Mouse (Mus musculus) urinary bladder, postnatal 36 days (tissue): ENCODE measurements at regions not wholly inside any gene's neighbourhood (a gene's known extent, or its start where the extent isn't known, plus 50 kb on each side); places are given as distances from the start of the nearest gene placed in this dataset.

ENCODE experiments used
- DNase-seq, 2 experiments: peaks; one replicate each; pipeline ENCODE4 v3.0.0; 2022; ENCODE audit warnings: low spot score in 2 of 2, mixed read lengths in 1 of 2

DNA sequence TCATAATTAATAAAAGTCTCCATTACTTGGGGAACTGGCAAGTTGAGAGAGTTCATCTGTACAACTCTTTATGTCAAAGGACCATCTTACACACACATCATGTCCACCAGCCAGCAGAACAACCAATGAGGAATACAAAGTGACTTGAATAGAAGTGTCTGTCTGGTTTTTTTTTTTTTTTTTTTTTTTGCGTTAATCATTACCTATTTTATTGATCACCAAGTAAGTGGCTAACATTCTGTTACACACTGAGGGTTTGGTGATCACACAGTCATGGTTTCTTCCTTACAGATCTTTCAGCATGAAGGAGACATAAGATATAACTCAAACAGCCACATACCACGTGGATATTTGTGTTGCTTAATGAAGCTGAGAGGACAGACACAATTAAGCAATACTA lies 147.6 kb upstream of the Adamts3 start:
- no peak for DNase-seq

DNA sequence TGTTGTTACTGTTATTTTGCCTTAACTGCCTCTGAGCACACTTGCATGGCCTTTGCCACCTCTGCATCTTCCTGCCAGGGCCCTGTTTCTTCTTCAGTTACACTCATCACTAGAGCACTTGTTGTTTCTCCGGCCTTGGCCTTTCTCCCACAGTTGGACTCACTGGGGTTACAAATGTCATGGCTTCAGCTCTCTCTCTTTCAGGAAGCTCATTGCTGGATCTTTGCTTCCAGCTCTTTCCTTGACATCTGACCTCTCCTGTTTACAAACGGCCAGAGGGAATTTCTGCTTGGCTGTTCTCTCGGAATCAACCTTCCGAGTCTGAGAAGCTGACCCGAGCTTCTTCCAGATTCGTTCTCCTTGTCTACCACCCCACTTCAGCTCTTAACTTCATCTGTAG lies 146.6 kb upstream of the Adamts3 start:
- DNase-seq: peak; percentile 6 to 33

DNA sequence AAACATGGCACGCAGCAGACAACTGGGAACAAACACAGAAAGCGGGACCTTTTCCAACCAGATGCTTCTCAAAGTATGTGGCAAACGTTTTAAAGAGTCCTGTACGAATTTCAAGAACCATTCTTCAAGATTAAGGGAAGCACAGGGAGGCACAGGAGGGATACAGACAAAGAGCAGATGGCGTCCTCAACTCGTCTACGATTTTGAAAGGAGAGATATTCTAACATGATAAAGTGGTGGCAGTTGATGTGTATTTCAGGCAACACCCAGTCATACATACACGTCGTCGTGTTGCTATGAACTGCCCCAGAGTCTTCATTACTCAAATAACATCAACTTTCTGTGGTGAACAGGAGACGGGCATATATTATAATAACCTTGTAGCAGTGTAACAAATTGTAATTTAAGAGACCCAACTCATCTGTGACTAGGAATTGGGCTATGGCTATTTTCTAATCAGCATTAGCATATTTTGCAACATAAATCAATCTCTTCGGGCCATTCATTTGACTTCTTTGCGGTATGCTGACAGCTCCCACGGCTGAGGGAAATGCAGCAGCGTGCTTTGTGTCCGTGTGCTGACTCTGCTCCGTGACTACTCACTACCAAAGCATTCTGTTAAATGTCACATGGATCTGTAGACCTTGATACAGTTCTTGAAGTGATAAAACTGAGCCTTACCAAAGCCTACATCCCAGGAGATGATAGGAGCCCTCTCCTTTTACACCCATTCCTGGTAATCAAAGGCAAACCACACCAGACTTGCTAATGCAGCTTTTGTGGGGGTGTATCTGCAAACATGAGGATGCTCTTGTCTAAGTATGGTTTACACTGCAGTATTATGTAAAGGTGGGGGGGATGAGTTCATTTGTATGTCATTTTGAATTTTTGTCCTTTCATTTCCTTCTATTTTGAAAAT lies 144.0 kb upstream of the Adamts3 start:
- DNase-seq: no peak

DNA sequence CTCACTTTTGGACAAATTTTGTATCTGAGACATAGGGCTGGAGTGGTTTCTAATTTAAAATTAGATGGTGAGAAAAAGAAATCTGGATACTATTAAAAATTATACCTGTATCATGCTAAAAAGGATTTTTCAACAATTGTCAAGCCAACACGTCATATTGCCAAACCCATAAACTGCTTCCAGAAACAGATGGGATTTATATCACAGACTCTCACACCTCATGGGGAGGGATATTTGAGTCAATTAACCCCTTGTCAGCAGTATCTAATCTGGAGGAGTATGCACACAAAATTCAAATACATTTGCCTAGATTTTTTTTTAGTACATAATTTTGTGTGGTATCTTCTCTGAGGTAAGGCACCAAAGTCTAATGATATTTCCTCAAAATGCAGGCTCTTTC lies 138.3 kb upstream of the Adamts3 start:
- no peak for DNase-seq

DNA sequence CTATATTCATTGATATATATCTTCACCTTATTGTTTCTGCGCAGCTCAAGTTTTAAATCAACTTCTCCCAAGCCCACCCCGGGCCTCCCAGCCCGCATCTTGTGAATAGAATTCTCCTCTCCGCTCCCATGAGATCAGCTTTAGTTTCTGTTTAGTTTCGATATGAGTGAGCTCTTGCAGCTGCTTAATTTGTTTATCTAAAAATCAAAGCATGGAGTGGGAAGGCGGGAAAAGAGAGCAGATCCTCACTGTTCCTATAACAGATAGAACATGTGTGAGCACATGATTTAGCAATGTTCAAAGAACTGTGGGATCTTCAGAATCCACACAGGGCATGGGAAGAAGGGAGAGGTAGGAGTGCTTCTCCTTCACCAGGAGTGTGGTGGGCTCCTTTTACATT lies 117.6 kb upstream of the Adamts3 start:
- DNase-seq: no peak

DNA sequence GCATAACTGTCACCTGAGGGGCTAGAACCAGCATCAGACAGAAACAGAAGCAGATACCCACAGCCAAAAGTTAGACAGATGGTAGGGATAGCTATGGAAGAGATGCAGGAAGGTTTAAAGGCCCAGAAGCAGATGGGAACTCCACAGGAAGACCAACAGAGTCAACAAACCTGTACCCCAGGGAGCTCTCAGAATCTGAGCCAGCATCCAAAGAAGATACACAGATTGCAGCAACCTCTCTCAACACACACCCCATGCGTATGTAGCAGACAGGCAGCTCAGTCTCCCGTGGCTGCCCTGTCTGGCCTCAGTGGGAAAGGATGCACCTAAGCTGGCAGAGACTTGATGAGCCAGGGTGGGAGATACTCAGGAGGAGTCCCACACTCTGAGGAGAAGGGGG lies 108.4 kb upstream of the Adamts3 start:
- no peak for DNase-seq

DNA sequence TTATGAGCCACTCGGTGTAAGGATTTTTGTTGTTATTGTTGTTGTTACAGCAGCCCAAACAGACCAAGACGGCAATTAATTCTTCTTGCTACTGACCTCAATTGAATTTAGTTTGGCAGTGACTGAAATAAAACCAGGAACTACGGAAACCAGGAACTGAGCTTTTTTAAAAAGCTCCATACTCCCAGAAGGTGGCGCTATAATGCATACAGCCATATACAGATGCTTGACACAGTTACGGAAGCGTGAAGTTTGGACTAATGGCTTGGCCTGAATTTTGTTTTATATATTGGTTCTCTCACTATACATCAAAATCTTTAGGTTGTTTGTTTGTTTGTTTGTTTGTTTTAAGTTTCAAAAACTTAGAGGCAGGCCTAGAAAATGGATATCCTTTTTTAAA lies 98.5 kb upstream of the Adamts3 start:
- DNase-seq: no peak

DNA sequence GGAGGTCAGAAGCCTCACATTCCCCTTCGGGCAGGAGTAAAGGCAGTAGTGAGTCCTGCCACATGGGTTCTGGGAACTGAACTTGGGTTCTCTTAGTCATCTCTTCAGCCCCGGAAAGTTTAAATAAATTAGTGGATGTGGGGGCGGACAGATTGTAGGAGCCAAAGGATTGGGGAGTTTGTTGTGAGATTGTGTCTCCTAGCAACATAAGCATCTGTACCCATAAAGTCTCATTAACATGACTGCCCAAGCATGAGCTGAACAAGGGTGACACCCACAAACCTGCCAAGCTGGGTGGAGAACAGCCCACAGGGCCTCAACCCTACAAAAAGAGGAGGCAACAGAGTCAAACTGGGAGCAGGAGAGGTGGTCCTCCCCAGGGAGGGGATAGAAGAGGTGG lies 97.1 kb upstream of the Adamts3 start:
- no peak for DNase-seq

DNA sequence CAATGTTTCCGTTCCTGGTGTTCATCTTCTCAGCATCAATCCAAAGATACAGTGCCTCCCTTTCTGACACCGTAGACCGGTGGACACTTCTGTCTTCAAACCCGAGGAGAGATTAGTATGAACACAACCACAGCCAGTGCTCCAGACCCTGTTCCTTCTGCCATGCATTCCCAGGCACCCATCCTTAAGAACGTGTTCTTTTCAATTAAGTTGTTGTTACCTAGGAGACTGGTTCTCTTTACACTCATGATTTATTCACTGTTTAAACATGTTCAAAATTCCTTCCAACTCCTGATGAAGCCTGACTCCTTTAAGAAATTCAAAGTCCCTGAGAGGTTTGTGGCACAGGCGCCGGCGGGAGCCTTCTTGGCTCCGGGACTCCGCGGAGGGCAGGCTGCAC lies 69.5 kb upstream of the Adamts3 start:
- no peak for DNase-seq

DNA sequence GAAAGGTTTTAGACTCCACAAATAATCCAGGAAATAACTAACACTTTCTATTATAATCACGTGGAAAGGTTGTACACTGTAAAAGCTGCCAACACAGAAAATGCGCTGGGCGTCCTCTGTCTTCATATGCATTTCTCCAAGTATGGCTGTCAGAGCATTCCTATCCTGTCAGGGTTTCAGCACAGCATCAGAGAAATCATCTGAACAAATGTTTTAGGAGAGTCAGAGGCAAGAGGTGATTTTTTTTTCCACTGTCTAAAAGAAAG lies 62.5 kb upstream of the Adamts3 start:
- no peak for DNase-seq

DNA sequence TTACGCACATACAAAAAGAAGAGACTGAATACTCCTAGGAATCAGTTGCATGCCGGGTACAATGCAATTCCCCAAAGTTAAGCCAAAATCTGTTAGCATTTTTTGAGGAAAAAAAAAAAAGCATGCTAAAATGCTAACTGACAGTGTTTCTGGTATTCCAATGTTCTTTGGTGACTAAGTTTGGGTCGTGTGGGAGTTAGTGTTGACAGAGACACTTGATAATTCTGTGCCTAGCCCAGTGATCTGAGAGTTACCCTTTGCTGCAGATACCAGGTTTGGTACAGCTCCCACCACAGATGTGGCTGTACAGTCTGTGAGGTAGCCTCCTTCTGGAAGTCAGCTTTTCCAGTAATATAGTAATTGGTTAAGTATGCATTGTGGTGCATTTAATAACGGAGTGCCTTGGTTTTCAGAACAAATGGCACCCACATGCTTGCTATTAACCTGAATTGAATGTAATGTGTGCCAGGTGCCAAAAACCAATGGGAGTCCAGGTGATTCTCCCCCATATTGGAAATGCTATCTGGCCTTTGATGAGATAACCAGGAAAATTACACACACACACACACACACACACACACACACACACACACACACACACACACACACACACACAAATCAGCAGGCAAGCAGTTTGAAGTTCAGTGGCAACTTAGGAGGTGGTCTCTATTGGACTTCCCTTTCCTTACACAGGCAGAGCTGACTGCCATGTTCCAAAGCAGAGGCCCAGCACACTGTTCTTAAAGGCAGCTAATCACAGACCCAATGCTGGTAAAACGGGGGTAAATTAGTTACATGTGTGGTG lies 61.9 kb upstream of the Adamts3 start:
- DNase-seq: no peak

DNA sequence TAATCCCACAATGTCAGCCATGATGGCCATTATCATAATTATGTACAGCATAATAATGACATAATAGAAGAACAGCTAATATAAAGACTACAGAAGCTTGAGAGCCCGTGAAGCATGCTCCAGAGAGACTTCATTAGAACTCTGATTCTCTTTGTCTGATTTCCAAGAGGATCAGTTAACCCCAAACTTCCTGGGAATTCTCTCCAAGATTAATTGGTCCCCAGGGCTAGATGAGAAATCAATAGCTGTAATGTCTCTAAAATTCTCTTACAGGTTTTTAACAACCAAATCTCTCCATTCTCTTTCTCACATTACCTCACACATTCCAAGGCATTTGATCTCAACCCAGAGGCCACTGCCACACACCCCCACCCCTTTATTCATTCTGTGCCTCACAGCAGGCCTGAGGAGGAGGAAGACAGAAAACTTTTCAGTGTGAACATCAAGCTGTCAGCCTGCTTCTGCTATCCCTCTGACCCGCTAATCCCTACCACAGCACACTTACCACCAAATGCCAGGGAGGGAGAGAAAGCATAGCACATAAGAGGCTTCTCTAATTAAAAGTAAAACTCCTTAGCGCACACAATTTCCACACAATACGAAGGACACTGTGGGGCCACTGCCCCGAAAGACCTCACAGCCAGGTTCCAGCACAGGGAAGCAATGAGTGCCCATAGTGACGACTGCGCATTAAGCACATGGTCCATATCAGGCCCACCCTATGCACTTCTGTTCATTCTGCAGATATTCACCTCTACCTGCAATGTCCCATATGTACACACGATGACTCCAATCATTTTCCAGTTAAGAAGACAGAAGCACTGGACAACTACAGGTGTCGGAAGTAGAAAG lies 60.4 kb upstream of the Adamts3 start:
- DNase-seq: no peak

DNA sequence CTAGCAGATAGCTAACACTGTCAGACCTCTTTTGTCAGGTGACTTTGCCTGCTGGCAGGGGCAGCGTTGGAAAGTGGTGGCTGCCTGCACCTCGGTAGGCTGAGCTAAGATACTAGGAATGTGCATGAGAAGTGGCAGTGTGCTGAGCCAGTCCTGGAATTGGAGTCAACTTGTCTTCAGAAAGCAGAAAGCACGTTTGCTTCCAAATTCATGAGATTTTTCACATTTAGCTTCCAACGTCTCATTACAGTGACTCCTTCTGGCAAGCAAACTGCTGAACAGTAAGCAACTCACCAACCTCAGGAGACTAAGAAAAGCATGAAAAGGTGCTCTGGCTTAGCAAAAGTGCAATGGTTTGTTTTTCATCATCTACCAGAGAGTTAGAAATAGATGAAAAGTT lies 59.1 kb upstream of the Adamts3 start:
- DNase-seq: no peak

DNA sequence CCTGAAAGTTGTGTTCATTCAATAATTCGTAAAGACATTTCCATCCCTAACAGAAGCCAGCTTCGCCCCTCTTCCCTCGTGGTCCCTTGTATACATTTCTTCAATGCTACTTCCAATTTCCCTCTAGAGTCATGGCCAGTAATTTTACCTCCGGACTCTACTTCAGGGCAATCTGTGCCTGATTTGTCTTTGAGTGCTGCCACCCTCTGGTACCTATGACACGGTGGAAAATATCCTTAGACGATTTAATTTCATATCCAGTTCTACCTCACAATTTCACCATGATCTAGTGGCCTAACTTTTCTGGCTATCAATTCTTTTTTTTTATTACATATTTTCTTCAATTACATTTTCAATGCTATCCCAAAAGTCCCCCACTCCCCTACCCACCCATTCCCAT lies 49.9 kb upstream of the Adamts3 start:
- DNase-seq: no peak
